26 mouse cellular contexts compared by ENCODE assay signal in the genomic region with DNA sequence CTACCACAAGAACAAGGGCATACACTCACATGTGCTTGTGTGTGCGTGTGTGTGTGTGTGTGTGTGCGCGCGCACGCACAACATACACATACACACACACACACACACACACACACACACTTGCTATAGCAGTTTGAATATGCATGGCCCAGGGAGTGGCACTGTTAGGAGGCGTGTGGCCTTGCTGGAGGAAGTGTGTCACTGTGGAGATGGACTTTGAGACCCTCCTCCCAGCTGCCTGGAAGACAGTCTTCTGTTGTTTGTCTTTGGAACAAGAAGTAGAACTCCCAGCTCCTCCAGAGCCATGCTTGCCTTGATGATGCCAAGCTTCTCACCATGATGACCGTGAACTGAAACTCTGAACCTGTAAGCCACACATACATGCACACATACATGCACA. TPM values are rescaled to one million over a fixed set of nuclear protein-coding genes. Genes with fewer than 3 reads are reported as not detected.
"Had no signal": no experiment of that assay in that cellular context is flagged by ENCODE, and none has a peak within 500 bp of the region (broad histone marks: within the 10 kb centered on the region; RNA-seq: fewer than 3 reads in every experiment).

No protein-coding gene starts in this region.

- H3K4me1 ChIP-seq: limb, embryonic 13.5 days; liver, embryonic 15.5 days; lung, embryonic 15.5 days; neural tube, embryonic 12.5 days; neural tube, embryonic 15.5 days had no signal

- H3K4me2 ChIP-seq: limb, embryonic 13.5 days; liver, embryonic 12.5 days; liver, embryonic 15.5 days; lung, embryonic 15.5 days; midbrain, embryonic 11.5 days; neural tube, embryonic 12.5 days; neural tube, embryonic 15.5 days had no signal

- H3K9ac ChIP-seq: limb, embryonic 13.5 days; liver, embryonic 12.5 days; liver, embryonic 15.5 days; lung, embryonic 15.5 days; neural tube, embryonic 12.5 days; neural tube, embryonic 15.5 days had no signal

- H3K9me3 ChIP-seq: limb, embryonic 10.5 days; limb, embryonic 13.5 days; liver, embryonic 12.5 days; liver, embryonic 15.5 days; lung, embryonic 15.5 days; megakaryocyte, embryonic 14.5 days; neural tube, embryonic 12.5 days; neural tube, embryonic 15.5 days had no signal

- H3K27ac ChIP-seq: hindbrain, postnatal 0 days; layer of hippocampus, adult 2 months; limb, embryonic 10.5 days; limb, embryonic 13.5 days; liver, embryonic 12.5 days; liver, embryonic 15.5 days; lung, embryonic 15.5 days; neural tube, embryonic 12.5 days; neural tube, embryonic 15.5 days had no signal

- H3K27me3 ChIP-seq: limb, embryonic 13.5 days; liver, embryonic 12.5 days; liver, embryonic 15.5 days; lung, embryonic 15.5 days; neural tube, embryonic 12.5 days; neural tube, embryonic 15.5 days had no signal

- H3K4me3 ChIP-seq: layer of hippocampus, adult 2 months; limb, embryonic 10.5 days; limb, embryonic 13.5 days; liver, embryonic 12.5 days; liver, embryonic 15.5 days; lung, embryonic 15.5 days; megakaryocyte, embryonic 14.5 days; neural tube, embryonic 12.5 days; neural tube, embryonic 15.5 days had no signal

- DNase-seq: kidney, adult 8-10 months; kidney, postnatal 14 days; layer of hippocampus, adult 9-11 months; liver; lung, adult 18-20 months; lung, postnatal 10 days; lung, postnatal 36 days; midbrain, embryonic 14.5 days; right cerebral cortex, adult 18-20 months; right cerebral cortex, postnatal 14 days; thymus, adult 18-20 months; thymus, postnatal 14 days had no signal

- ATAC-seq: hindbrain, postnatal 0 days; inflammation-experienced regulatory T-cells, adult 6 months; liver, embryonic 12.5 days had no signal

- H3K36me3 ChIP-seq: limb, embryonic 10.5 days; limb, embryonic 13.5 days; liver, embryonic 12.5 days; liver, embryonic 15.5 days; lung, embryonic 15.5 days; neural tube, embryonic 12.5 days; neural tube, embryonic 15.5 days had no signal

RNA-seq across cellular contexts. Expression of a gene that starts 35.1 kb away (rescaled TPM):
- polyA plus RNA-seq: hindbrain, postnatal 0 days; inflammation-experienced regulatory T-cells, adult 6 months; kidney, embryonic 16.5 days; limb, embryonic 10.5 days; limb, embryonic 13.5 days; liver, embryonic 12.5 days; liver, embryonic 15.5 days; lung, embryonic 15.5 days; midbrain, embryonic 11.5 days; midbrain, embryonic 14.5 days; neural tube, embryonic 12.5 days; neural tube, embryonic 15.5 days; stomach, embryonic 14.5 days had no signal

RNA-seq across cellular contexts. Expression of a gene that starts 43.4 kb away (rescaled TPM):
- polyA plus RNA-seq: liver, embryonic 15.5 days had no signal
